Mouse (Mus musculus): Measurements from ENCODE around the gene Lpcat3.

- no peak for TF ChIP-seq CTCF (conservative IDR thresholded peaks at IDR 0.05; ENCODE audit: low read length)
- TF ChIP-seq NANOG (IDR thresholded peaks at IDR 0.05; ENCODE audit: borderline replicate concordance, low read length), result no peak
- no peak for TF ChIP-seq POU5F1 (IDR thresholded peaks at IDR 0.05; ENCODE audit: borderline replicate concordance, low read length)
These were observed 41.0 kb downstream of the Lpcat3 start for GRCm38 (mm10) chr6:124703789-124704188.

Measured in E14TG2a.4 (cell line).